Mouse (Mus musculus) midbrain, embryonic 14.5 days (tissue): ENCODE measurements around the gene Stxbp2. TPM values are rescaled to one million over a fixed set of nuclear protein-coding genes. Genes with fewer than 3 reads are reported as not detected.
"Not testable (repeated sequence)": the region's sequence is repeated elsewhere in the genome, so short reads cannot be mapped to it uniquely, and the experiment has no call there.

Source experiments
- ATAC-seq: fragments of 200-750 bp; cut with Nextera tagmentation; 2 replicates; pipeline ENCODE4 v1.8.0; 2017; ENCODE audit warnings: moderate number of reproducible peaks, moderate library complexity; ENCODE audit not compliant: low FRiP score, low TSS enrichment
- DNase-seq: peaks from one replicate; pipeline ENCODE4 v3.0.0-alpha.2; 2015
- H3K27ac ChIP-seq: fragments of 300-500 bp; sonication (generic); replicated peaks from 2 replicates; pipeline ENCODE4 v1.5.1; 2014; ENCODE audit warnings: mild to moderate bottlenecking, low read depth, low read length, moderate library complexity
- H3K27me3 ChIP-seq: fragments of 300-500 bp; sonication (generic); 2 replicates; pipeline ENCODE4 v1.6.1; 2014; ENCODE audit warnings: low read length, control low read depth, mixed read lengths; ENCODE audit not compliant: control insufficient read depth, insufficient read depth
- H3K36me3 ChIP-seq: fragments of 300-500 bp; sonication (generic); 2 replicates; pipeline ENCODE4 v1.6.1; 2014; ENCODE audit warnings: low read length, control low read depth; ENCODE audit not compliant: control insufficient read depth, insufficient read depth
- H3K4me1 ChIP-seq: fragments of 300-500 bp; sonication (generic); 2 replicates; pipeline ENCODE4 v1.6.1; 2014; ENCODE audit warnings: mild to moderate bottlenecking, antibody characterized with exemption, low read length, control low read depth; ENCODE audit not compliant: control insufficient read depth, insufficient read depth
- H3K4me2 ChIP-seq: fragments of 300-500 bp; sonication (generic); 2 replicates; pipeline ENCODE4 v1.6.1; 2014; ENCODE audit warnings: mild to moderate bottlenecking, low read length, moderate library complexity
- H3K4me3 ChIP-seq: fragments of 300-500 bp; sonication (generic); replicated peaks from 2 replicates; pipeline ENCODE4 v1.5.1; 2014; ENCODE audit warnings: low read depth, low read length
- H3K9ac ChIP-seq: fragments of 300-500 bp; sonication (generic); replicated peaks from 2 replicates; pipeline ENCODE4 v1.6.1; 2014; ENCODE audit warnings: mild to moderate bottlenecking, low read length, moderate library complexity
- H3K9me3 ChIP-seq: fragments of 300-500 bp; sonication (generic); 2 replicates; pipeline ENCODE4 v1.6.1; 2016; ENCODE audit warnings: low read length, control low read depth, mixed read lengths; ENCODE audit not compliant: control insufficient read depth
- WGBS: fragments of 180-500 bp; shearing (Covaris S2); extraction: QIAGEN DNeasy Blood & Tissue Kit; methylation state at CpG from one replicate; pipeline ENCODE4 v1.1.7; 2014; 5-methylcytosine and 5-hydroxymethylcytosine counted together
- polyA plus RNA-seq: library from polyadenylated mRNA; unstranded; fragments of >200 nt; fragmentation: Nextera tagmentation; extraction: Ambion mirVana; gene quantifications from 2 replicates; pipeline ENCODE4 v1.2.1, GENCODE M21; 2014

Gene Stxbp2
- polyA plus RNA-seq, result 21.3 and 26.6 TPM in 2 replicates

- DNase-seq (peak; percentile 73), ATAC-seq (0 out of 2 replicates have a peak, but pooled peaks have one; percentile 56)
- Histone ChIP-seq H3K9me3 (no peaks in the 10 kb centered on the region), H3K27me3 (peaks cover 3% of the 10 kb centered on the region; the same call in 1 of the 2 replicates), H3K4me1 (peaks cover 10% of the 10 kb centered on the region; the same call in 1 of the 2 replicates), H3K27ac (no peak within 1 kb of the TSS), H3K4me3 (peak within 1 kb of the TSS; percentile 40), H3K9ac (peak within 1 kb of the TSS; percentile 30; the same call in 1 of the 2 replicates), H3K36me3 (no peaks in the 10 kb centered on the region), H3K4me2 (peak within 1 kb of the TSS; percentile 64)
- WGBS, result 5% methylated on average over 47 of the region's 47 CpGs
Measured at GRCm38 (mm10) chr8:3630647-3631477, at the start of gene Stxbp2. Gene Stxbp2 (plus strand): TSS chr8:3630955.

GRCm38 (mm10) chr8:3581961-3582360, 48.8 kb upstream of the Stxbp2 start:
- not testable (repeated sequence) for H3K27ac ChIP-seq, H3K4me2 ChIP-seq, H3K36me3 ChIP-seq, DNase-seq, ATAC-seq, H3K4me3 ChIP-seq, H3K27me3 ChIP-seq, H3K9ac ChIP-seq, H3K4me1 ChIP-seq, H3K9me3 ChIP-seq
- 76% methylated on average over 1 of the region's 3 CpGs for WGBS

GRCm38 (mm10) chr8:3586452-3586851, 44.3 kb upstream of the Stxbp2 start:
- Histone ChIP-seq H3K9ac (no peak overlapping the region), H3K9me3 (no peaks in the 10 kb centered on the region), H3K27ac (no peak overlapping the region), H3K4me2 (no peak overlapping the region), H3K36me3 (no peaks in the 10 kb centered on the region), H3K4me3 (no peak overlapping the region), H3K27me3 (no peaks in the 10 kb centered on the region), H3K4me1 (no peaks in the 10 kb centered on the region)
- ATAC-seq, result no peak
- DNase-seq, result no peak
- WGBS, result 99% methylated on average over 2 of the region's 2 CpGs

GRCm38 (mm10) chr8:3586993-3587390, 43.8 kb upstream of the Stxbp2 start, which contains the start of gene Camsap3:
Gene Camsap3 (plus strand): TSS chr8:3587293.
- ATAC-seq (no peak), DNase-seq (no peak)
- Histone ChIP-seq H3K4me2 (peak within 1 kb of the TSS; percentile 57), H3K9me3 (no peaks in the 10 kb centered on the region), H3K36me3 (no peaks in the 10 kb centered on the region), H3K27me3 (no peaks in the 10 kb centered on the region), H3K4me3 (peak within 1 kb of the TSS; percentile 84), H3K9ac (peak within 1 kb of the TSS; percentile 96), H3K27ac (peak within 1 kb of the TSS; percentile 83), H3K4me1 (no peaks in the 10 kb centered on the region)
- 1% methylated on average over 7 of the region's 7 CpGs for WGBS

GRCm38 (mm10) chr8:3587391-3588257, 43.1 kb upstream of the Stxbp2 start:
- ATAC-seq, result peak; percentile 79
- Histone ChIP-seq H3K27me3 (no peaks in the 10 kb centered on the region), H3K4me2 (peak overlapping the region; percentile 57), H3K36me3 (no peaks in the 10 kb centered on the region), H3K4me3 (peak overlapping the region; percentile 84), H3K9me3 (no peaks in the 10 kb centered on the region), H3K4me1 (no peaks in the 10 kb centered on the region), H3K27ac (peak overlapping the region; percentile 83), H3K9ac (peak overlapping the region; percentile 96)
- DNase-seq, result peak; percentile 87
- WGBS, result under 1% methylated on average over 76 of the region's 77 CpGs

- DNase-seq, result peak; percentile 62
- Histone ChIP-seq H3K4me3 (peak overlapping the region; percentile 84), H3K27me3 (no peaks in the 10 kb centered on the region), H3K4me2 (peak overlapping the region; percentile 57), H3K36me3 (no peaks in the 10 kb centered on the region), H3K4me1 (no peaks in the 10 kb centered on the region), H3K27ac (peak overlapping the region; percentile 83), H3K9ac (peak overlapping the region; percentile 96), H3K9me3 (no peaks in the 10 kb centered on the region)
- ATAC-seq, result peak; percentile 74
- under 1% methylated on average over 11 of the region's 11 CpGs for WGBS
Measured at GRCm38 (mm10) chr8:3588258-3588633, 42.5 kb upstream of the Stxbp2 start.

- H3K4me3 ChIP-seq, result no peak overlapping the region
- no peaks in the 10 kb centered on the region for H3K9me3 ChIP-seq
- no peaks in the 10 kb centered on the region for H3K27me3 ChIP-seq
- H3K4me2 ChIP-seq, result no peak overlapping the region
- no peaks in the 10 kb centered on the region for H3K4me1 ChIP-seq
- H3K27ac ChIP-seq, result no peak overlapping the region
- peaks cover 8% of the 10 kb centered on the region; the same call in 1 of the 2 replicates for H3K36me3 ChIP-seq
- ATAC-seq (no peak), DNase-seq (no peak)
- no peak overlapping the region for H3K9ac ChIP-seq
- WGBS, result 79% methylated on average over 3 of the region's 3 CpGs
Measured at GRCm38 (mm10) chr8:3593470-3593869, 37.3 kb upstream of the Stxbp2 start.

- H3K4me1 ChIP-seq, result no peaks in the 10 kb centered on the region
- DNase-seq (no peak), ATAC-seq (no peak)
- H3K9me3 ChIP-seq, result no peaks in the 10 kb centered on the region
- H3K36me3 ChIP-seq, result peaks cover 18% of the 10 kb centered on the region
- no peak overlapping the region for H3K4me3 ChIP-seq
- H3K9ac ChIP-seq, result no peak overlapping the region
- H3K4me2 ChIP-seq, result no peak overlapping the region
- no peaks in the 10 kb centered on the region for H3K27me3 ChIP-seq
- 94% methylated on average over 2 of the region's 2 CpGs for WGBS
- H3K27ac ChIP-seq, result no peak overlapping the region
Measured at GRCm38 (mm10) chr8:3594466-3594865, 36.3 kb upstream of the Stxbp2 start.
